Mouse (Mus musculus): ENCODE measurements at regions not wholly inside any gene's neighbourhood (a gene's known extent, or its start where the extent isn't known, plus 50 kb on each side); places are given as distances from the start of the nearest gene placed in this dataset.

DNA sequence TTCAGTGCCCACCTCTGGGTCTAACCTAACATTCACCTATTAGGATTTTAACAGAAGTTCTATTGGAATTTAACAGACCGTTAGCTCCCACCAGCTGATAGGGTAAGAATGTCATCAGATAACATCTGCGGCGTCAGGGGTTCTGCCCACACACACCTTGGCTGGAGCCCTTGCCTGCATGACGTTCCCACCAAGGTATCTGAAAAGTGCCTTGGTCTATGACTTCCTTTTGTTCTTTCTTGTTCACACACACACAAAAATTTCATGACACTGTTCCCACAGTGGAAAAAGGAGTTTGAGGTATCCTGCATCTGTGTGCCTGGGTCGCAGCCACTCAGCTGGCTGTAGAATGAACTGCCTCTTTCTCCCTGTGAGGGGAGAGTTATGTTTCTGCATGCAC, 134.1 kb upstream of the Lef1 start:
- Histone ChIP-seq H3K27ac (no peak overlapping the region), H3K9ac (no peak overlapping the region), H3K36me3 (no peaks in the 10 kb centered on the region), H3K4me3 (no peak overlapping the region), H3K9me3 (no peaks in the 10 kb centered on the region), H3K27me3 (no peaks in the 10 kb centered on the region), H3K4me2 (replicated peaks) (no peak overlapping the region), H3K4me1 (0 out of 2 replicates have a peak, but pooled peaks cover 5% of the 10 kb centered on the region)
- whole genome bisulfite sequencing, result 84% methylated on average over 5 of the region's 5 CpGs
- ATAC-seq (ENCODE audit: insufficient number of reproducible peaks, insufficient read depth, low FRiP score, low TSS enrichment), result no peak

- WGBS, result 58% methylated on average over 1 of the region's 1 CpGs
- Histone ChIP-seq H3K36me3 (no peaks in the 10 kb centered on the region), H3K9me3 (no peaks in the 10 kb centered on the region), H3K4me2 (replicated peaks) (no peak overlapping the region), H3K9ac (no peak overlapping the region), H3K27me3 (no peaks in the 10 kb centered on the region), H3K4me1 (0 out of 2 replicates have a peak, but pooled peaks cover 5% of the 10 kb centered on the region), H3K27ac (no peak overlapping the region), H3K4me3 (no peak overlapping the region)
- no peak for ATAC-seq (ENCODE audit: insufficient number of reproducible peaks, insufficient read depth, low FRiP score, low TSS enrichment)
Observed at GRCm38 (mm10) chr3:130975291-130975690, 135.0 kb upstream of the Lef1 start.

- WGBS, result 74% methylated on average over 2 of the region's 2 CpGs
Observed at GRCm38 (mm10) chr3:130972126-130972525, 138.1 kb upstream of the Lef1 start.

DNA sequence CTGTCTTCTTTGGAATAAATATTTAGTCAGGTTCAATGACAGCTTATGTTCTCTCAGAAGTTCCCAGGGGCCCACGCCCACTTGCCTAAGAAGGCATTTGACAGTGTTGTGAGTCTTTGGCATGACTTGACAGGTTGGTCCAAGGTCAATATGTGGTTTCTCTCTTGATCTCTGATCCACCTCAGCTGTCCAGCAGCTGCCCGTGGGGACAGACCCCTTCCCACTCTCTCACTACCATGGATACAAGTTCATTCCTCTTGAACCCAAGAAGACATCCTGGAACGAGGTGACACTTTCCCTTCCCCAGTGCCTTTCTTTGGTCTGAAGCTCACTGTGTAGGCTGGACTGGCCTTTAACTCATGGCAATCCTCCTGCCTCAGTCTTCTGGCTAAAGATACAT, 145.0 kb upstream of the Lef1 start:
- Histone ChIP-seq H3K4me2 (replicated peaks) (no peak overlapping the region), H3K9ac (no peak overlapping the region), H3K27ac (no peak overlapping the region), H3K9me3 (no peaks in the 10 kb centered on the region), H3K4me3 (no peak overlapping the region), H3K36me3 (no peaks in the 10 kb centered on the region), H3K27me3 (0 out of 2 replicates have a peak, but pooled peaks cover 4% of the 10 kb centered on the region), H3K4me1 (peaks cover 19% of the 10 kb centered on the region)
- no peak for ATAC-seq (ENCODE audit: insufficient number of reproducible peaks, insufficient read depth, low FRiP score, low TSS enrichment)
- WGBS, result 80% methylated on average over 3 of the region's 3 CpGs

More at GRCm38 (mm10) chr3:130972126-130972525, 138.1 kb upstream of the Lef1 start:
- ATAC-seq (ENCODE audit: insufficient number of reproducible peaks, insufficient read depth, low FRiP score, low TSS enrichment), result no peak
- no peak overlapping the region for H3K27ac ChIP-seq
- H3K4me1 ChIP-seq, result no peaks in the 10 kb centered on the region
- H3K36me3 ChIP-seq, result no peaks in the 10 kb centered on the region
- H3K9me3 ChIP-seq, result no peaks in the 10 kb centered on the region
- no peak overlapping the region for H3K4me3 ChIP-seq
- no peak overlapping the region for H3K4me2 ChIP-seq (replicated peaks)
- H3K27me3 ChIP-seq, result no peaks in the 10 kb centered on the region
- no peak overlapping the region for H3K9ac ChIP-seq

DNA sequence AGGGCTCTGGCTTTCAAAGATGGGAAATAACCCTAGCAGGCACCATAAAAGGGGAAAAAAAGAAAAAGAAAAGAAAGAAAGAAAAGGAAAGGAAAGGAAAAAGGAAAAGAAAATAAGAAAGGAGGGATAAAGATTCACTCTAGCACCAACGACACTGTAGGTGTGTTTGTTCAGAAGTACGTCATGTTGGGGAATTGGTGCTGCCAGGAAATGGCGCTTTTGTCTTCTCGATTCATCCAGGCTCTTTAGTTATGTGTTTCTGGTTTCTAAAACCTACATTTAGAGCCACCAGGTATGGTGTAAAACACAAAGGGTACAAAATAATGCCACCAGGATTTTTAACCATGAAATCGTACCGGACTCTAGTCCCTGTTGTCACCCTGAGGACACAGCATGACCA, 146.2 kb upstream of the Lef1 start:
- H3K36me3 ChIP-seq, result no peaks in the 10 kb centered on the region
- H3K9ac ChIP-seq, result no peak overlapping the region
- ATAC-seq (ENCODE audit: insufficient number of reproducible peaks, insufficient read depth, low FRiP score, low TSS enrichment), result no peak
- no peak overlapping the region for H3K4me3 ChIP-seq
- H3K4me2 ChIP-seq (replicated peaks), result peak overlapping the region; percentile 38
- 86% methylated on average over 6 of the region's 6 CpGs for WGBS
- 0 out of 2 replicates have a peak, but pooled peaks cover 4% of the 10 kb centered on the region for H3K27me3 ChIP-seq
- H3K27ac ChIP-seq, result no peak overlapping the region
- peaks cover 19% of the 10 kb centered on the region for H3K4me1 ChIP-seq
- no peaks in the 10 kb centered on the region for H3K9me3 ChIP-seq

DNA sequence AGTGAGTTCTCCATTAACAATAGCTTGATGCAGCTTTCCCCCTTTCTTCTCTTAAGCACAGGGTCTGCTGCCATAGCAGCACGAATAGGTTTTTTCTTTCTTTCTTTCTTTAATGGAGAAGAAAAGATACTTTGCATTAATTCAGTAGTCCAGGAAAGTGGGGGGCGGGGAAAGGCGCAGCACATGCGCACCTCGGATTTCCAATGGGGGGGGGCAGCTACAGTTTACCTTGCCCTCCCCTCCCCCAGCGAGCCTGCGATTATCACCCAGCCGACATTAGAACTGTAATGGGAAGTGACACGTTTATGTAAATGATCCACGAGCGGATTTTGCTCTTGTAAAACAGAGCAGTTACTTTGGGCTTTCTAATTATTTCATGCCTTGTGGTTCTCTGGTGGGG, 146.6 kb upstream of the Lef1 start:
- 0 out of 2 replicates have a peak overlapping the region, but pooled peaks have one; percentile 4 for H3K4me3 ChIP-seq
- H3K27me3 ChIP-seq, result 0 out of 2 replicates have a peak, but pooled peaks cover 4% of the 10 kb centered on the region
- no peak for ATAC-seq (ENCODE audit: insufficient number of reproducible peaks, insufficient read depth, low FRiP score, low TSS enrichment)
- H3K9me3 ChIP-seq, result no peaks in the 10 kb centered on the region
- 22% methylated on average over 11 of the region's 11 CpGs for WGBS
- H3K36me3 ChIP-seq, result no peaks in the 10 kb centered on the region
- no peak overlapping the region for H3K27ac ChIP-seq
- peaks cover 19% of the 10 kb centered on the region for H3K4me1 ChIP-seq
- H3K9ac ChIP-seq, result no peak overlapping the region
- peak overlapping the region; percentile 38 for H3K4me2 ChIP-seq (replicated peaks)

- no peak overlapping the region for H3K4me3 ChIP-seq
- H3K9ac ChIP-seq, result no peak overlapping the region
Observed at GRCm38 (mm10) chr3:130962701-130963472, 147.4 kb upstream of the Lef1 start.

DNA sequence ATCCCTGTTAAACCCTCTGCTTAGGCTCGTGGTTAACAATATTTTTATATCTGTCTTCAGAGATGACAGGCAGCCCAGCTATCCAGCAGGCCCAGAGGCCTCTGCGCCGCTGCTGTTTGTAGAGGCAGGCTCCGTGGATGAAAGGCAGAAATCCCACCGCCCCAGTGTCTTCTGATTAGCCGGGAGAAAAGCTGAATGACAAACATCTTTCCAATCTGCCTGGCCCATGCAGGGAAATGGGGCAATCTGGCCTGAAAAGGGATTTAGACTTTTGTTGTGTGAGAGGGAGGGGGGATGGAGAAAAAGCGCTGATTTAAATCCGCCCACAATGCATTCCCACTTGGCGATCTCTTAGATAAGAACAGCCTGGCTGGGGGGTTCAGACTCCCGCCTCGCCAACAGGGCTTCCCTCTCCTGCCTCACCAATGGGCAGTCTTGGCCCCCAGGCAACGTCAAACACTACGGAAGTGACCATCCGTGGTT, 148.1 kb upstream of the Lef1 start:
- Histone ChIP-seq H3K36me3 (no peaks in the 10 kb centered on the region), H3K9ac (no peak overlapping the region), H3K9me3 (no peaks in the 10 kb centered on the region), H3K4me2 (replicated peaks) (peak overlapping the region; percentile 20; the same call in 1 of the 2 replicates), H3K27ac (no peak overlapping the region), H3K4me3 (no peak overlapping the region), H3K27me3 (0 out of 2 replicates have a peak, but pooled peaks cover 4% of the 10 kb centered on the region), H3K4me1 (peaks cover 19% of the 10 kb centered on the region)
- ATAC-seq (ENCODE audit: insufficient number of reproducible peaks, insufficient read depth, low FRiP score, low TSS enrichment), result no peak
- WGBS, result 13% methylated on average over 14 of the region's 14 CpGs

More at GRCm38 (mm10) chr3:130962701-130963472, 147.4 kb upstream of the Lef1 start:
- 59% methylated on average over 12 of the region's 12 CpGs for WGBS
- no peaks in the 10 kb centered on the region for H3K9me3 ChIP-seq
- H3K4me1 ChIP-seq, result peaks cover 19% of the 10 kb centered on the region
- ATAC-seq (ENCODE audit: insufficient number of reproducible peaks, insufficient read depth, low FRiP score, low TSS enrichment), result peak; percentile 35; the same call in 1 of the 2 replicates
- H3K36me3 ChIP-seq, result no peaks in the 10 kb centered on the region
- H3K4me2 ChIP-seq (replicated peaks), result peak overlapping the region; percentile 38
- H3K27ac ChIP-seq, result no peak overlapping the region
- H3K27me3 ChIP-seq, result 0 out of 2 replicates have a peak, but pooled peaks cover 4% of the 10 kb centered on the region

GRCm38 (mm10) chr3:130961704-130962103, 148.6 kb upstream of the Lef1 start:
- no peak overlapping the region for H3K4me3 ChIP-seq
- WGBS, result 42% methylated on average over 6 of the region's 6 CpGs
- H3K27ac ChIP-seq, result no peak overlapping the region
- H3K9me3 ChIP-seq, result no peaks in the 10 kb centered on the region
- H3K4me1 ChIP-seq, result peaks cover 19% of the 10 kb centered on the region
- no peak overlapping the region for H3K9ac ChIP-seq
- no peak overlapping the region for H3K4me2 ChIP-seq (replicated peaks)
- 0 out of 2 replicates have a peak, but pooled peaks cover 4% of the 10 kb centered on the region for H3K27me3 ChIP-seq
- ATAC-seq (ENCODE audit: insufficient number of reproducible peaks, insufficient read depth, low FRiP score, low TSS enrichment), result no peak
- H3K36me3 ChIP-seq, result no peaks in the 10 kb centered on the region

DNA sequence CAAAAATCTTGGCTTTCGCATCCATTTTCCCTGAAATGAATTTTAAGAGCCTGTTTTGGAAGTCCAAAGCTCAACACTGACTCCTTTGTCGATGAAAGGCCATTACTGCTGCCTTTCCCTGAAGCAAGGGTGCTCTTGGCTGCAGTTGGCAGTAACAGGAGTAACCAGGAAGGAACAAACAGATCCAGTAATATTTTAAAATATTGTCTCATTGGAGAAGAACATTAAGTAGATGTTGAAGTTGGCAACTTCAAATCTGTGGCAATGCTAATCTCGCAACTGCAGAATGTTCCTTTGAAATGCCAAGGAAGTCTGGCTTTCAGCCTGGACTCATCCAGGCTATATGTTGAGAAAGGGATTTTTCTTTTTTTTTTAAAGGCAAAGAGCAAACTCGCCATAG, 154.3 kb upstream of the Lef1 start:
- Histone ChIP-seq H3K9me3 (no peaks in the 10 kb centered on the region), H3K9ac (no peak overlapping the region), H3K27ac (no peak overlapping the region), H3K4me3 (no peak overlapping the region), H3K36me3 (no peaks in the 10 kb centered on the region), H3K4me2 (replicated peaks) (no peak overlapping the region), H3K27me3 (no peaks in the 10 kb centered on the region), H3K4me1 (no peaks in the 10 kb centered on the region)
- ATAC-seq (ENCODE audit: insufficient number of reproducible peaks, insufficient read depth, low FRiP score, low TSS enrichment), result no peak
- WGBS, result 79% methylated on average over 4 of the region's 4 CpGs

- Histone ChIP-seq H3K36me3 (no peaks in the 10 kb centered on the region), H3K27ac (no peak overlapping the region), H3K9ac (no peak overlapping the region), H3K27me3 (no peaks in the 10 kb centered on the region), H3K4me2 (replicated peaks) (no peak overlapping the region), H3K4me1 (peaks cover 5% of the 10 kb centered on the region), H3K4me3 (no peak overlapping the region), H3K9me3 (no peaks in the 10 kb centered on the region)
- 48% methylated on average over 2 of the region's 2 CpGs for WGBS
- no peak for ATAC-seq (ENCODE audit: insufficient number of reproducible peaks, insufficient read depth, low FRiP score, low TSS enrichment)
Observed at GRCm38 (mm10) chr3:130951381-130951780, 158.9 kb upstream of the Lef1 start.

- H3K27me3 ChIP-seq, result no peaks in the 10 kb centered on the region
- no peaks in the 10 kb centered on the region for H3K9me3 ChIP-seq
- ATAC-seq (ENCODE audit: insufficient number of reproducible peaks, insufficient read depth, low FRiP score, low TSS enrichment), result no peak
- H3K27ac ChIP-seq, result no peak overlapping the region
- H3K36me3 ChIP-seq, result no peaks in the 10 kb centered on the region
- WGBS, result 81% methylated on average over 6 of the region's 6 CpGs
- no peak overlapping the region for H3K4me3 ChIP-seq
- H3K4me1 ChIP-seq, result peaks cover 9% of the 10 kb centered on the region
- H3K4me2 ChIP-seq (replicated peaks), result no peak overlapping the region
- no peak overlapping the region for H3K9ac ChIP-seq
Observed at GRCm38 (mm10) chr3:130950872-130951271, 159.4 kb upstream of the Lef1 start.
